Mouse (Mus musculus) hematopoietic multipotent progenitor cell, adult 10-12 weeks (in vitro differentiated cells): Measurements from ENCODE around the gene Tmem201. TPM values are rescaled to one million over a fixed set of nuclear protein-coding genes. Genes with fewer than 3 reads are reported as not detected.

ENCODE experiments used
- polyA plus RNA-seq: library from polyadenylated mRNA; stranded (reverse); fragments of >175 nt; gene quantifications from 2 replicates; pipeline ENCODE4 v1.2.3, GENCODE M21; 2012; ENCODE audit warnings: low replicate concordance

Tmem201 gene
- 35.7 and 40.2 TPM in 2 replicates for polyA plus RNA-seq

GRCm38 (mm10) chr4:149737383-149738324 lies at the start of gene Tmem201:
TSS of gene Tmem201 (minus strand) at chr4:149738044.

GRCm38 (mm10) chr4:149774094-149774470 lies 36.2 kb upstream of the Tmem201 start, which contains the start of gene Slc25a33:
TSS of gene Slc25a33 (minus strand) at chr4:149774277.

GRCm38 (mm10) chr4:149702210-149702979 lies 35.4 kb downstream of the Tmem201 start, which contains the start of gene Pik3cd:
TSS of gene Pik3cd (minus strand) at chr4:149702571.

Other genes starting within 250 kb of the Tmem201 start
- gene Ctnnbip1, start 219.8 kb downstream of the Tmem201 start, polyA plus RNA-seq, result 2.4 and 8.2 TPM in 2 replicates
- gene Clstn1, start 151.6 kb downstream of the Tmem201 start, polyA plus RNA-seq, result 12.8 and 19.9 TPM in 2 replicates
- 164 and 189 TPM in 2 replicates for gene Pik3cd, start 35.5 kb downstream of the Tmem201 start, polyA plus RNA-seq
- gene Slc25a33, start 36.2 kb upstream of the Tmem201 start, polyA plus RNA-seq, result 5.0 and 5.2 TPM in 2 replicates
- gene Spsb1, start 217.0 kb upstream of the Tmem201 start, polyA plus RNA-seq, result 3.5 and 5.0 TPM in 2 replicates